Mouse (Mus musculus) hindbrain, embryonic 14.5 days (tissue): ENCODE measurements at regions not wholly inside any gene's neighbourhood (a gene's known extent, or its start where the extent isn't known, plus 50 kb on each side); places are given as distances from the start of the nearest gene placed in this dataset.

Source experiments
- ATAC-seq: fragments of 200-750 bp; cut with Nextera tagmentation; 2 replicates; pipeline ENCODE4 v1.8.0; 2017; ENCODE audit warnings: moderate number of reproducible peaks, mild to moderate bottlenecking, moderate TSS enrichment, moderate library complexity; ENCODE audit not compliant: low FRiP score
- DNase-seq: peaks from one replicate; pipeline ENCODE4 v3.0.0-alpha.2; 2015; ENCODE audit warnings: low spot score
- H3K27ac ChIP-seq: fragments of 300-500 bp; sonication (generic); 2 replicates; pipeline ENCODE4 v1.5.1; 2014; ENCODE audit warnings: mild to moderate bottlenecking, moderate library complexity
- H3K27me3 ChIP-seq: fragments of 300-500 bp; sonication (generic); 2 replicates; pipeline ENCODE4 v1.6.1; 2014; ENCODE audit warnings: mild to moderate bottlenecking, low read length, mixed read lengths; ENCODE audit not compliant: control insufficient read depth, insufficient read depth
- H3K36me3 ChIP-seq: fragments of 300-500 bp; sonication (generic); replicated peaks from 2 replicates; pipeline ENCODE4 v1.6.1; 2014; ENCODE audit not compliant: control insufficient read depth, insufficient read depth
- H3K4me1 ChIP-seq: fragments of 300-500 bp; sonication (generic); replicated peaks from 2 replicates; pipeline ENCODE4 v1.6.1; 2014; ENCODE audit warnings: antibody characterized with exemption, low read length, mixed read lengths; ENCODE audit not compliant: control insufficient read depth, insufficient read depth
- H3K4me2 ChIP-seq: fragments of 300-500 bp; sonication (generic); replicated peaks from 2 replicates; pipeline ENCODE4 v1.6.1; 2014; ENCODE audit warnings: mild to moderate bottlenecking, moderate library complexity
- H3K4me3 ChIP-seq: fragments of 300-500 bp; sonication (generic); replicated peaks from 2 replicates; pipeline ENCODE4 v1.5.1; 2014; ENCODE audit warnings: mild to moderate bottlenecking, low read length
- H3K9ac ChIP-seq: fragments of 300-500 bp; sonication (generic); 2 replicates; pipeline ENCODE4 v1.6.1; 2014
- H3K9me3 ChIP-seq: fragments of 300-500 bp; sonication (generic); 2 replicates; pipeline ENCODE4 v1.6.1; 2016; ENCODE audit warnings: low read length; ENCODE audit not compliant: control insufficient read depth
- WGBS: fragments of 180-500 bp; shearing (Covaris S2); extraction: QIAGEN DNeasy Blood & Tissue Kit; methylation state at CpG from one replicate; pipeline ENCODE4 v1.1.7; 2014; 5-methylcytosine and 5-hydroxymethylcytosine counted together

DNA sequence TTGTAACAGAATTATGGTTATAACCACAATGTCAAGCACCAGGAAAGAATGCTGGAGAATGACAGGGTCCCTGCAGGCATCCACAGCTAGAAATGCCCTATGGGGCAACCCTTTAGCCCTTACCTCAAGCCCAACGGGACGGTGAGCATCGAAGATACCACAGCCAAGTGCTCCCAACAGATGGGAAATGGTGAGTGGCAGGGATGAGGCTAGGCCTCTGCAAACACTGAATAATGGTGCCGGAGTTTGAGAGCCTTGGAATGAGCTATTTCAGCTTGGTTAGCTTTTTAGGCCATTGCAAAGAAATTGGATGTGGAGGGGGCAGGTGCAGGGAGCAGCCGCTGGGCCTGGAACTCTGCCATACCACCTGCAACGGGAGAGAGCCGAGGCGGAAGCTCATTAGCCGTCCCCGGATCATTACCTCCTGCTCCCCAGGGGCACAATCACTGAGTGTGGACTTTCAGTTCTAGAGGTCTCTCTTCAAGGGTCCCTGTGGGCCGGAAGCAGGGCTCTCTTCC, 117.9 kb downstream of the Usp31 start:
- H3K27ac ChIP-seq, result peak overlapping the region; percentile 4; the same call in 1 of the 2 replicates

DNA sequence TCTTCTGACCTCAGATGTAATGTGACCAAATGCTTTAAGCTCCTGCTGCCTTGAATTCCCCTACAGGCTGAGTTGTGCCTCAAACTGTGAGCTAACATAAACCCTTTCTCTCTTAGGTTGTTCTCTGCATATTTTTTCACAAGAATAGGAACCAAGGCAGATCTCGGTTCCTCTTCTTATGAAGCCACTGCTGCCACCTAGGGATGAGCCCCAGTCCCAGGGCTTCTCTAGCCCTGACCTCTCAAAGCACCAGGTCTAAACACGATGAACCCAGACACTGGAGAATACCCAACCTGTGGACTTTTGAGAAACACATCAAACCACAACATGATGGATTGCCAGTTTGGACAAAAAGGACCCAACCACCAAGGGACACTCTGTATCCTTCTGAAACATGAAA, 119.3 kb downstream of the Usp31 start:
- Histone ChIP-seq H3K27me3 (no peaks in the 10 kb centered on the region), H3K4me3 (no peak overlapping the region), H3K9me3 (no peaks in the 10 kb centered on the region), H3K4me2 (no peak overlapping the region), H3K9ac (no peak overlapping the region), H3K4me1 (peaks cover 5% of the 10 kb centered on the region), H3K36me3 (no peaks in the 10 kb centered on the region), H3K27ac (no peak overlapping the region)
- DNase-seq, result no peak
- ATAC-seq, result no peak
- 62% methylated on average over 2 of the region's 2 CpGs for WGBS

More for the DNA sequence above, 117.9 kb downstream of the Usp31 start:
- Histone ChIP-seq H3K9me3 (no peaks in the 10 kb centered on the region), H3K27me3 (no peaks in the 10 kb centered on the region), H3K9ac (no peak overlapping the region), H3K36me3 (no peaks in the 10 kb centered on the region), H3K4me2 (no peak overlapping the region), H3K4me1 (peaks cover 5% of the 10 kb centered on the region), H3K4me3 (no peak overlapping the region)
- WGBS, result 45% methylated on average over 11 of the region's 11 CpGs
- peak; percentile 70 for ATAC-seq
- peak; percentile 56 for DNase-seq

DNA sequence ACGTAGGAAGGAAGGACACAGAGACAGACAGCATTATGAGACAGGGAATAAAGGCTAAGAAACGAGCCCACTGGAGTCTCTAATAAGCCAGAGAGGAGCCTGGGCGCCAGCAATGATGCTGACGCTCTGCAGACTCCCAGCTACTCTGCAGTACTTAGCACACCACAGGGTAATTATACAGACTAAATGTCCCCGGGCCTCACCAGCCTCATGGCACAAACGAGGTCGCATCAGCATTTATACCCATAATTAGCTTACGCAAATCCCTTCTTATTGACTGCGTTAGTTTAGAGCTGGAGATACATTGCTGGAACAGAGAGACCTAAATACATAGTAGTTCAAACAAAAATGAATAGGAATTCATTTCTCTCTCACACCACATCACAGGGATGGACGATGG, 121.3 kb downstream of the Usp31 start:
- Histone ChIP-seq H3K4me3 (no peak overlapping the region), H3K9ac (no peak overlapping the region), H3K9me3 (no peaks in the 10 kb centered on the region), H3K4me2 (no peak overlapping the region), H3K36me3 (no peaks in the 10 kb centered on the region), H3K27ac (no peak overlapping the region), H3K27me3 (no peaks in the 10 kb centered on the region), H3K4me1 (peaks cover 5% of the 10 kb centered on the region)
- 71% methylated on average over 10 of the region's 10 CpGs for WGBS
- DNase-seq (peak; percentile 29), ATAC-seq (0 out of 2 replicates have a peak, but pooled peaks have one; percentile 62)

DNA sequence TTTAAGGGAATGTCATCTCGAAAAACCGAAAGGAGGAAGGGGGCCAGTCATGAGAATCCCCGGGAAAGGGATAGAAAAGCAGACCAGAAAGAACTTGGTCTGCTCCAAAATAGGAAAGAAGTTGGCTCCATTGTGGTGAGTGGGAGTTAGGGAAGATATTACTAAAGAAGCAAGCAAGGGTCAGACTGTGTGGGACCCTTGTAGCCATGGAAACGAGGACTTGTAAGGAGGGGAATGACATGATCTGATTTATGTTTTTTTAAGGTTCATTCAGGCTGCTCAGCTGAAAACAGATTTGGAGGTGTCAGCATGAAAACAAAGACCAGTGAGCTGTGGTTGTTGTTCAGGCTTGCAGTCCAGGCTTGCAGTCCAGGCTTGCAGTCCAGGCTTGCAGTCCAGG, 127.6 kb downstream of the Usp31 start:
- Histone ChIP-seq H3K9ac (no peak overlapping the region), H3K4me3 (no peak overlapping the region), H3K9me3 (no peaks in the 10 kb centered on the region), H3K36me3 (no peaks in the 10 kb centered on the region), H3K4me2 (no peak overlapping the region), H3K27me3 (no peaks in the 10 kb centered on the region), H3K27ac (no peak overlapping the region), H3K4me1 (no peaks in the 10 kb centered on the region)
- no peak for DNase-seq
- 9% methylated on average over 4 of the region's 4 CpGs for WGBS
- no peak for ATAC-seq

DNA sequence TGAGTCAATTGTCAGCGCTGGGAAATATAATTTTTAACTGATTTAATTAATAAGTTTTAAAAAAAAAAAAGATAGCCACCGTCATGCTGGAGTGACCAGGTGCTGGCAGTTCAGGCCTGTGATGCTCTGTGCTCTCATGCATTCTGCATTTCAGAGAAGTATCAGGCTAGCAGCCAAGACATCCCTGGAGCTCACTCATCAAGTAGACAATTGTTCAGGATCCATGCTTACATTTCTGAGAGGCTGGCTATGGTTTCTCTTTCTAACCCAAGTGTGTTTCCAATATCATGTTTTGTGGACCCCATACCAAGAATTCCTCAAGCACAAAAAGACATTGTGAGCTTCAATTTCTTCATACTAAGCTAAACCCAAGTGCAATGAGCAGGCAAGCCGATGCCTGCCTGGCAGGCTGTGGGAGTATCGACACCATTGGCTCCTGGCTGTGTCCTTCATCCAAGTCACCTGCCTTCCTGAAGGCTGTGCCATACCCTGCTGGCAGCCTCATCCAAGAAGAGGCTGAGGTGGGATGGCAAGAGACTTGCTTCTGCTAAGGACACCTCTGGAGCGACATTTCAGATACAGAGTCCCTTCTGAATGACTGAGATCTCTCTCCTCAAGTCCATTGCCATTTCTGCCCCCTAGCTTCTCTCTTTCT, 134.2 kb downstream of the Usp31 start:
- Histone ChIP-seq H3K36me3 (no peaks in the 10 kb centered on the region), H3K4me3 (no peak overlapping the region), H3K4me1 (peaks cover 3% of the 10 kb centered on the region; the same call in 1 of the 2 replicates), H3K4me2 (no peak overlapping the region), H3K27me3 (no peaks in the 10 kb centered on the region), H3K27ac (no peak overlapping the region), H3K9ac (no peak overlapping the region), H3K9me3 (no peaks in the 10 kb centered on the region)
- ATAC-seq (no peak), DNase-seq (no peak)
- WGBS, result 74% methylated on average over 5 of the region's 5 CpGs

DNA sequence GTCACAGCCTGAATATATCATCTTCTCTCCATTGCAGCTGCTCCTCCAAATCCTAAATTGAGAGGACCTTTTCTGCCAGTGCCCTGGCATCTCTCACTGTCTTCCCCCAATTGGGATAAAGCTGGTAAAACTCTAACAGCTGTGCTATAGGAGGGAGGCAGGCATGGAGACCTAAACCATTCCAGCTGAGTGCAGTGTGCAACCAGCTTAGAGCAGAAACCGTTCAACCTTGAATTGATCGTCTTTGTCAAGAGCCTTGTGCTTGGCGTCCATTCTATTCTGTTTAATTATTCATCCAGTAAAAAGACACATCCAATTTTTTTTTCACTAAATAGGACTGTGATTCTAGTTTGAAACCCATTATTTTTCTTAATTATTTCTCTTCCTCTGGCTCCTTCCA, 135.3 kb downstream of the Usp31 start:
- DNase-seq, result peak; percentile 29
- H3K9me3 ChIP-seq, result no peaks in the 10 kb centered on the region
- no peak overlapping the region for H3K9ac ChIP-seq
- H3K4me3 ChIP-seq, result no peak overlapping the region
- no peak overlapping the region for H3K4me2 ChIP-seq
- WGBS, result 15% methylated on average over 3 of the region's 3 CpGs
- ATAC-seq, result peak; percentile 55; the same call in 1 of the 2 replicates
- peaks cover 3% of the 10 kb centered on the region; the same call in 1 of the 2 replicates for H3K4me1 ChIP-seq
- no peaks in the 10 kb centered on the region for H3K27me3 ChIP-seq
- no peaks in the 10 kb centered on the region for H3K36me3 ChIP-seq
- H3K27ac ChIP-seq, result peak overlapping the region; percentile 21

DNA sequence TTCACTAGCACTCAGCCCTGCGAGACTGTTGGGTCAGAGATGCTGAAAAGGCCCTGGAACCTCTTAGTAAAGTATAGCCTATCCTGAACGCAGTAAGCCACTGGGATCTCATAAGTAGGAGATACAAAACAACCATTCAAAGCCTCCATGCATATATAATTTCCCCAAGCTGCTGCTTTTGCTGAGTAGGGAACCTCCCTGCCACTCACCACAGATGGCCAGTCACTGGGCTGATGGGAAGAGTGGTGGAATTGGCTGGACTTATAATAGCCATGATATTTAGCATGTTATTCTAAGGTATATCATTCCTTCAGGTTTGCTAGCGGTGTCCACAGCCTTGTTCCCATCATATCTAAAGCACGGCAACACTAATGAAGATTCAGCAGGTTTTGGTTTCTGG, 135.8 kb downstream of the Usp31 start:
- ATAC-seq (no peak), DNase-seq (no peak)
- Histone ChIP-seq H3K27me3 (no peaks in the 10 kb centered on the region), H3K4me3 (no peak overlapping the region), H3K4me1 (peaks cover 3% of the 10 kb centered on the region; the same call in 1 of the 2 replicates), H3K9me3 (no peaks in the 10 kb centered on the region), H3K36me3 (no peaks in the 10 kb centered on the region), H3K4me2 (no peak overlapping the region), H3K27ac (peak overlapping the region; percentile 21; the same call in 1 of the 2 replicates), H3K9ac (no peak overlapping the region)
- WGBS, result 60% methylated on average over 4 of the region's 4 CpGs

DNA sequence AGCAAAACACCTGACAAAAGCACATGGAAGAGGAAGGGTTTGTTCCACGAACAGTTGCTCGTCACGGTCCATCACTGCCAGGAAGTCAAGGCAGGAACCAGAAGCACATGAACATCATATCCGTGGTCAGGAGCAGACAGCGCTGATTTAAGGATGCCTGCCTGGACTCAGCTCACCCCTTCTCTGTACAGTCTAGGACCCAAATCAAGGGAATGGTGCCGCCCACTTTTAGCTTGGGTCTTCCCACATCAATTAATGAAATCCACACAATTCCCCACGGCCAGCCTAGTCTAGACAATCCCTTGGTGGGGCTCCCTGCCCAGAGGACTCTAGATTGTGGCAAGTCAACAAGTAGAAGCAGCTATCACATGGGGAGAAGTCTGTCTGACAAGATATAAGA, 137.8 kb downstream of the Usp31 start:
- Histone ChIP-seq H3K27me3 (no peaks in the 10 kb centered on the region), H3K9me3 (no peaks in the 10 kb centered on the region), H3K4me1 (peaks cover 3% of the 10 kb centered on the region; the same call in 1 of the 2 replicates), H3K36me3 (no peaks in the 10 kb centered on the region), H3K27ac (no peak overlapping the region), H3K4me3 (no peak overlapping the region), H3K9ac (no peak overlapping the region), H3K4me2 (no peak overlapping the region)
- ATAC-seq (no peak), DNase-seq (no peak)
- 92% methylated on average over 7 of the region's 7 CpGs for WGBS

DNA sequence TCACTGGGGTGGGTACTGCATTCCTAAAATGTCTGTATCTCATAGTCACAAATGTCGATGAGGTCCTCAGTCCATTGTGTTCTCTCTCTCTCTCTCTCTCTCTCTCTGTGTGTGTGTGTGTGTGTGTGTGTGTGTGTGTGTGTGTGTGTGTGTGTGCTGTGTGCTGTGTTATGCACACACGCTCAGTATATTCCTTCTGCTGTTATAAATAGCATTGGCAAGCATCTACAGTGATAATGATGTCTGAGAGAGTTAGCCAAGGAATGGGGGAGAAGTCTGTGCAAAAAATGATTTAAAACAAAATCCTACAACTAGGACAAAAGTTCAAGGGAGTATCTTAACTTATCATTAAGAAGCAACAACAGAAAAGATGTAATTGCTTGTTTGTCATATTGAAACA, 139.0 kb downstream of the Usp31 start:
- no peaks in the 10 kb centered on the region for H3K9me3 ChIP-seq
- H3K27ac ChIP-seq, result no peak overlapping the region
- H3K4me1 ChIP-seq, result peaks cover 3% of the 10 kb centered on the region; the same call in 1 of the 2 replicates
- no peak overlapping the region for H3K4me2 ChIP-seq
- no peak overlapping the region for H3K9ac ChIP-seq
- ATAC-seq, result no peak
- no peaks in the 10 kb centered on the region for H3K27me3 ChIP-seq
- WGBS, result 61% methylated on average over 2 of the region's 2 CpGs
- no peak for DNase-seq
- no peak overlapping the region for H3K4me3 ChIP-seq
- no peaks in the 10 kb centered on the region for H3K36me3 ChIP-seq
